Mouse (Mus musculus): Measurements from ENCODE around the gene Hnrnpr. TPM values are rescaled to one million over a fixed set of nuclear protein-coding genes. Genes with fewer than 3 reads are reported as not detected.

Gene Hnrnpr
- polyA plus RNA-seq (2015; fragmentation: Nextera tagmentation; extraction: Ambion mirVana), result 74.2 and 83.2 TPM in 2 replicates

GRCm38 (mm10) chr4:136310229-136311041, at the start of gene Hnrnpr:
TSS of gene Hnrnpr (plus strand) at chr4:136310942.

GRCm38 (mm10) chr4:136284455-136284854, 26.3 kb upstream of the Hnrnpr start, which contains the start of gene Zfp46:
TSS of gene Zfp46 (plus strand) at chr4:136284683.

Other genes with a start within 250 kb of the Hnrnpr start
- gene Id3, start 167.4 kb upstream of the Hnrnpr start, polyA plus RNA-seq (2015; fragmentation: Nextera tagmentation; extraction: Ambion mirVana), result 107 and 143 TPM in 2 replicates
- 99.9 and 108 TPM in 2 replicates for gene E2f2, start 138.5 kb upstream of the Hnrnpr start, polyA plus RNA-seq (2015; fragmentation: Nextera tagmentation; extraction: Ambion mirVana)
- 0.73 and 1.0 TPM in 2 replicates for gene Asap3, start 104.6 kb upstream of the Hnrnpr start, polyA plus RNA-seq (2015; fragmentation: Nextera tagmentation; extraction: Ambion mirVana)
- gene Tcea3, start 63.2 kb upstream of the Hnrnpr start, polyA plus RNA-seq (2015; fragmentation: Nextera tagmentation; extraction: Ambion mirVana), result 3.3 and 3.7 TPM in 2 replicates
- gene Zfp46, start 26.3 kb upstream of the Hnrnpr start, polyA plus RNA-seq (2015; fragmentation: Nextera tagmentation; extraction: Ambion mirVana), result 5.1 and 6.6 TPM in 2 replicates
- gene Htr1d, start 112.6 kb downstream of the Hnrnpr start, polyA plus RNA-seq (2015; fragmentation: Nextera tagmentation; extraction: Ambion mirVana), result not detected in 2 replicates
- gene 6030445D17Rik, start 151.3 kb downstream of the Hnrnpr start, polyA plus RNA-seq (2015; fragmentation: Nextera tagmentation; extraction: Ambion mirVana), result 0.19 and 0.24 TPM in 2 replicates
- gene Luzp1, start 158.8 kb downstream of the Hnrnpr start, polyA plus RNA-seq (2015; fragmentation: Nextera tagmentation; extraction: Ambion mirVana), result 22.4 and 28.8 TPM in 2 replicates